Mouse (Mus musculus): Measurements from ENCODE around the gene Plod1. TPM values are rescaled to one million over a fixed set of nuclear protein-coding genes. Genes with fewer than 3 reads are reported as not detected.

The Plod1 gene
- polyA plus RNA-seq (2016; fragmentation: Nextera tagmentation; extraction: Ambion mirVana) = 20.9 and 23.0 TPM in 2 replicates

DNA sequence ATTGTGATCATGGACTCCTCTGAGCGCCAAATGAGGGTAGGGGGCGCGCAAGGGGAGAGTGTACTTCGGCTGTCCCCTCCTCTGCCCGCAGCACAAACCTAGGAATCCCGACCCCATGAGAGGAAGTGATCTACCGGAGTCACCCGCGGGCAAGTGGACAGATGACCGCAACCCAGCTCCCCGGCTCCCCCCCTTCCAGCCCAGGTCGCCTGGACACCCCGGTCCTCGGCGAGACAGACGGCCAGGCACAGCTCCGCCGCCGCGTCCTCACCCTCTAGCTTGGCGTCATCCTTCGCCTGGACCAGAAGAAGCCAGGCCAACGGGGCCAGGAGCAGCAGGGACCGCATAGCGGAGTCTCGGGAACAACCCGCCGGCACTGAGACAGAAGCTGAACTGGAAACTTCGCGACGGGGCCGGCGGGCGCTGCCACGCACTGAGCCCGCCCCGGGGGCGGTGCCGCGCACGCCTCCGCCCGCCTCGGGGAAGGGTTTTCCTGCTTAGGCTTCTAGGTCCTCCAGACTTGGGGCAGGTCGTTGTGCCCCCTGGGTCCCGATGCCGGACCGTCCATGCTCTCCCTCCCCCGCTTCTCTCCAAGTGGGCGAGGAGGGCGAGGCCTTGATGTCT is at the start of gene Plod1:
TSS of gene Plod1 (minus strand) at position 437 of the 624 bp plus-strand sequence.
- Histone ChIP-seq H3K4me1 (peaks cover 51% of the 10 kb centered on the region), H3K36me3 (replicated peaks) (peaks cover 2% of the 10 kb centered on the region; the same call in 1 of the 2 replicates), H3K27me3 (ENCODE audit: poor library complexity, severe bottlenecking) (peaks cover 12% of the 10 kb centered on the region), H3K27ac (peak within 1 kb of the TSS; percentile 86), H3K9me3 (no peaks in the 10 kb centered on the region), H3K4me3 (peak within 1 kb of the TSS; percentile 77)
- DNase-seq (ENCODE audit: extremely low spot score, low spot score) = peak; percentile 75
- under 1% methylated on average over 51 of the region's 51 CpGs for WGBS

- no peaks in the 10 kb centered on the region for H3K27me3 ChIP-seq (ENCODE audit: poor library complexity, severe bottlenecking)
- no peak within 1 kb of the TSS for H3K27ac ChIP-seq
- H3K36me3 ChIP-seq (replicated peaks) = no peaks in the 10 kb centered on the region
- peaks cover 6% of the 10 kb centered on the region for H3K4me1 ChIP-seq
- no peak within 1 kb of the TSS for H3K4me3 ChIP-seq
- DNase-seq (ENCODE audit: extremely low spot score, low spot score) = no peak
- H3K9me3 ChIP-seq = no peaks in the 10 kb centered on the region
- WGBS = 36% methylated on average over 20 of the region's 20 CpGs
These were observed 48.9 kb upstream of the Plod1 start, which contains the start of gene Nppb for GRCm38 (mm10) chr4:147985205-147986132. Gene Nppb, plus strand, starts transcription at chr4:147985788.

DNA sequence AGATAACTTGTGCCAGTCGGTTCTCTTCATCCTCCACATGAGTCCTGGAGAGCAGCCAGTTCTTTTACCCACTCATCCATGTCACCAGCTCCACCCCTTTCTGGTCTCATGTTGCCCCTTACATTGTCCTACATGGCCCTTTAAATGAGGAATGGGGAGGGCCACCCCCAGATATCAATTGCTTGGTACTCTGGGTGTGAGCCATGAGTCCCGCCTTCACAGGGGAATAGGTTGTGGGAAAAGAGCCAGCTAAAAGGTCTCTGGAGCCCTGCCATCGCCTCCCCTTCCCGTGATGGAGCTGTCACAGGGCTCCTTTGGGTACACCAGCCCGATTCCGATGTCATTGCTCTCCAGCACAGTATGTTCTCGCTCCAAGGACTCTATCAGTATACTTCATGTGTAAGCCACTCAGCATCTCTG is 42.9 kb upstream of the Plod1 start:
- no peaks in the 10 kb centered on the region for H3K27me3 ChIP-seq (ENCODE audit: poor library complexity, severe bottlenecking)
- H3K27ac ChIP-seq = no peak overlapping the region
- H3K4me3 ChIP-seq = no peak overlapping the region
- 82% methylated on average over 7 of the region's 7 CpGs for WGBS
- DNase-seq (ENCODE audit: extremely low spot score, low spot score) = no peak
- no peaks in the 10 kb centered on the region for H3K9me3 ChIP-seq
- H3K36me3 ChIP-seq (replicated peaks) = no peaks in the 10 kb centered on the region
- no peaks in the 10 kb centered on the region for H3K4me1 ChIP-seq

DNA sequence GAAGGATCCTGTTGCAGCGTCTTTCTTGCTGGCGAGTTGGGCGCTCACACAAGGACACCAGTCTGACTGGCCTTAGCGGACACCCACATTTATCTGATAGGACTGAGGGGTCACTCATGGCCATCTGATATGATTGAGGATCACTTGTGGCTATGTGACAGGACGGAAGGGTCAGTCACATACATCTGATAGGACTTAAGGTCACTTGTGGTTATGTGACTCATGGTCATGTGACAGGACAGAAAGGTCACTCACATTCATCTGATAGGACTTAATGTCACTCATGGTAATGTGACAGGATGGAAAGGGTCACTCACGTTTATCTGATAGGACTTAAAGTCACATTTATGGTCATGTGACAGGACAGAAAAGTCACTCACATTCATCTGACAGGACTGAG is 41.8 kb upstream of the Plod1 start:
- DNase-seq (ENCODE audit: extremely low spot score, low spot score) = no peak
- Histone ChIP-seq H3K27me3 (ENCODE audit: poor library complexity, severe bottlenecking) (no peaks in the 10 kb centered on the region), H3K4me1 (no peaks in the 10 kb centered on the region), H3K27ac (no peak overlapping the region), H3K9me3 (no peaks in the 10 kb centered on the region), H3K4me3 (no peak overlapping the region), H3K36me3 (replicated peaks) (no peaks in the 10 kb centered on the region)
- 91% methylated on average over 6 of the region's 6 CpGs for WGBS

DNA sequence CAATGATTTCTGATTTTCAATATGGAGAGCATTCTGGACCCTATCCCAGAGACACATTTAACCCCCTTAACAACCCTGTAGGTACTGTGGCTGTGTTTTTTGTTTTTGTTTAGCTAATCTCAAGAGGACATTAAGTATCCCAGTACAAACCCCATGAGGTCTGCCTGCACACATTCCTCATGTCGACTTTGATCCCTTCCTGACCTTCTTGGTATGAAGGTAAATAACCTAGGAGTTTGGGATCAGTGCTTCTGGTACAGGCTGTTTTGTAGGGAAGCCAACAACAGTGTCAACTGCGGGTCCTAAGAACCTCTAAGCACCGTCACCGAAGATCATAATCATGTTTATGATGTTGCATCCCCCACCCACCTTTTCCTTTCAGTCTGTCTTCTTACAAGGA is 41.2 kb upstream of the Plod1 start:
- WGBS = 84% methylated on average over 4 of the region's 4 CpGs
- no peaks in the 10 kb centered on the region for H3K4me1 ChIP-seq
- H3K9me3 ChIP-seq = no peaks in the 10 kb centered on the region
- H3K36me3 ChIP-seq (replicated peaks) = no peaks in the 10 kb centered on the region
- no peak overlapping the region for H3K4me3 ChIP-seq
- no peaks in the 10 kb centered on the region for H3K27me3 ChIP-seq (ENCODE audit: poor library complexity, severe bottlenecking)
- no peak overlapping the region for H3K27ac ChIP-seq
- DNase-seq (ENCODE audit: extremely low spot score, low spot score) = no peak

- Histone ChIP-seq H3K27ac (no peak overlapping the region), H3K27me3 (ENCODE audit: poor library complexity, severe bottlenecking) (no peaks in the 10 kb centered on the region), H3K4me3 (no peak overlapping the region), H3K36me3 (replicated peaks) (no peaks in the 10 kb centered on the region), H3K9me3 (no peaks in the 10 kb centered on the region), H3K4me1 (no peaks in the 10 kb centered on the region)
- WGBS = 82% methylated on average over 3 of the region's 3 CpGs
- no peak for DNase-seq (ENCODE audit: extremely low spot score, low spot score)
These were observed 39.7 kb upstream of the Plod1 start for GRCm38 (mm10) chr4:147976237-147976636.

DNA sequence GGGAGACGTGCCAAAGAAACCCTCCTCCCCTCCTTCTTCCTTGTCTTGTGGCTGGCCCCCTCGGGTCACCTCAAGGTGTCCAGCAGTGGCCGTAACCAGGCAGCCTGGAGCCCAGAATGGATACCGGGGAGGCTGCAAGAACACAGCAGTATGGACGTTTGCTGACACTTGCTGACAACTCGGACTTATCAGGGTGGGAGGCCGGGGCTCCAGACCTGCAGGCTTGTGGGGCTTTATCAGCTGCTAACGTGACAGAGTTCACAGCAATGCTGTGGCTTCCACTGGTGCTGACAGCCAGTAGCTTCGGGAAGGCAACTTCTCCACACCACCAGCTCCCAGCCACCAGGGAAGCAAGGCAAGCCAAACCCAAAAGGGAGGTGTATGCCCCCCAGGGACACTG is 32.8 kb upstream of the Plod1 start:
- H3K27ac ChIP-seq = no peak overlapping the region
- 67% methylated on average over 9 of the region's 9 CpGs for WGBS

GRCm38 (mm10) chr4:147968816-147969215 is 32.2 kb upstream of the Plod1 start:
- no peak for DNase-seq (ENCODE audit: extremely low spot score, low spot score)
- Histone ChIP-seq H3K27me3 (ENCODE audit: poor library complexity, severe bottlenecking) (no peaks in the 10 kb centered on the region), H3K36me3 (replicated peaks) (no peaks in the 10 kb centered on the region), H3K4me1 (no peaks in the 10 kb centered on the region; the same call in 1 of the 2 replicates), H3K9me3 (no peaks in the 10 kb centered on the region), H3K4me3 (no peak overlapping the region), H3K27ac (no peak overlapping the region)
- WGBS = 82% methylated on average over 2 of the region's 2 CpGs

More for the DNA sequence above, 32.8 kb upstream of the Plod1 start:
- H3K27me3 ChIP-seq (ENCODE audit: poor library complexity, severe bottlenecking) = no peaks in the 10 kb centered on the region
- no peaks in the 10 kb centered on the region for H3K9me3 ChIP-seq
- H3K4me1 ChIP-seq = no peaks in the 10 kb centered on the region; the same call in 1 of the 2 replicates
- H3K36me3 ChIP-seq (replicated peaks) = no peaks in the 10 kb centered on the region
- no peak for DNase-seq (ENCODE audit: extremely low spot score, low spot score)
- H3K4me3 ChIP-seq = no peak overlapping the region

DNA sequence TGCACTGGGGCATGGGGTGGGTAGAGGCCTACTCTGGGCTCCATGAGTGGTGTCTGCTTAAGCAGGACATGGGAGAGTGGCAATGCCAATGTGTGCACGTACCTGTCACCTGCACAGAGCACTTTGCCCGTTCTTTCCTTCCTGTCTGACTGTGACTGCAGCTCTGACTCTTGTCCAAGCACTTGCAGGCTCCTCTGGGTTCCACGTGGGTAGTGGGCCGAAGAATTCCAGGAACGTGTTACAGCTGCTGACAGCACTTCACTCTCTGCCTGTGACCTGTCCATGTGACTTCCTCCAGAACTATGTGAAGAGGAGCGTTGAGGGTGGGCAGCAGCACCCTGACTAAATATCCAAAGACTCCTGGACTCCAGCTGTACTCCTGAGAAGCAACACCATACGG is 29.1 kb upstream of the Plod1 start:
- no peak for DNase-seq (ENCODE audit: extremely low spot score, low spot score)
- Histone ChIP-seq H3K36me3 (replicated peaks) (no peaks in the 10 kb centered on the region), H3K4me1 (no peaks in the 10 kb centered on the region; the same call in 1 of the 2 replicates), H3K9me3 (no peaks in the 10 kb centered on the region), H3K4me3 (no peak overlapping the region), H3K27me3 (ENCODE audit: poor library complexity, severe bottlenecking) (no peaks in the 10 kb centered on the region), H3K27ac (no peak overlapping the region)
- 89% methylated on average over 7 of the region's 7 CpGs for WGBS

DNA sequence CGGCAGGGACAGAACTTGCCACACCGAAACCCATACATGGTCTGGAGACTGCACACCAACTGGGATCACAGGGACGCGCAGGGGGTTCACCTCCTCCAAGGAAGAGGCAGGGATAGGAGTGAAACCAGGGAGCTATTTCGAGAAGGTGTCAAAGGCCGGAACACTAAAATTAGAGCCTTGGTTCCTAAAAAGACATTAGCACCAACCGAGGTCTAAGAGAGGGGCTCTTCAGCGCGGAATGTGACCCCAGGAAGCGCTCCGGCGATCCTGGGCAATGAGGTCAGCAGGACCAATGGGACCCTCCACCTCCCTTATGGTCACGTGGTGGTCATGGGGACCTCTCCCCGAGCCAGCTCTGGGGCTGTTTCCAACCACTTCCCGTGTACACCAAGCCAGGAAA is 27.1 kb upstream of the Plod1 start:
- H3K36me3 ChIP-seq (replicated peaks) = no peaks in the 10 kb centered on the region
- no peak overlapping the region for H3K27ac ChIP-seq
- 0 out of 2 replicates have a peak, but pooled peaks cover 3% of the 10 kb centered on the region for H3K4me1 ChIP-seq
- no peaks in the 10 kb centered on the region for H3K9me3 ChIP-seq
- no peaks in the 10 kb centered on the region for H3K27me3 ChIP-seq (ENCODE audit: poor library complexity, severe bottlenecking)
- DNase-seq (ENCODE audit: extremely low spot score, low spot score) = no peak
- 87% methylated on average over 15 of the region's 15 CpGs for WGBS
- no peak overlapping the region for H3K4me3 ChIP-seq

DNA sequence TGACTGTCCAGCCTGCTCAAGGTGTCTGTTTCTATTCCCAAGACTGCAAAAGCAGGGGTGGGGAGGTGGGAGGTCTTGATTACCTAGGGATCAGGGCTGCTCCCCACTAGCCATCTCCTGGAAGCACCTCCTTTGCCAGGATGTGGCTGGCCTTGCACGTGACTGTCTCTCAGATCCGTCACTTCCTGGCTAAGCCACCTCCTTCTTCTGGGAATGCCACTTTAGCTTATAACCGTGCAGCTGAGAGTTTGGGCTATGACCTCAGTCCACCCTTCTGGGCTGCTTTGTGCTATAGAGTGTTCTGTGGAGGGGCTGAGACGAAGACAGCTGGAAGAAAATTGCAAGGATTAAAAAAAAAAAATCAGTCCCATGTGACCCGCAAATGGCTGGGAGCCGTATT is 26.2 kb upstream of the Plod1 start:
- Histone ChIP-seq H3K27ac (no peak overlapping the region), H3K4me1 (0 out of 2 replicates have a peak, but pooled peaks cover 3% of the 10 kb centered on the region), H3K27me3 (ENCODE audit: poor library complexity, severe bottlenecking) (no peaks in the 10 kb centered on the region), H3K4me3 (no peak overlapping the region), H3K9me3 (no peaks in the 10 kb centered on the region), H3K36me3 (replicated peaks) (no peaks in the 10 kb centered on the region)
- 65% methylated on average over 6 of the region's 6 CpGs for WGBS
- no peak for DNase-seq (ENCODE audit: extremely low spot score, low spot score)

DNA sequence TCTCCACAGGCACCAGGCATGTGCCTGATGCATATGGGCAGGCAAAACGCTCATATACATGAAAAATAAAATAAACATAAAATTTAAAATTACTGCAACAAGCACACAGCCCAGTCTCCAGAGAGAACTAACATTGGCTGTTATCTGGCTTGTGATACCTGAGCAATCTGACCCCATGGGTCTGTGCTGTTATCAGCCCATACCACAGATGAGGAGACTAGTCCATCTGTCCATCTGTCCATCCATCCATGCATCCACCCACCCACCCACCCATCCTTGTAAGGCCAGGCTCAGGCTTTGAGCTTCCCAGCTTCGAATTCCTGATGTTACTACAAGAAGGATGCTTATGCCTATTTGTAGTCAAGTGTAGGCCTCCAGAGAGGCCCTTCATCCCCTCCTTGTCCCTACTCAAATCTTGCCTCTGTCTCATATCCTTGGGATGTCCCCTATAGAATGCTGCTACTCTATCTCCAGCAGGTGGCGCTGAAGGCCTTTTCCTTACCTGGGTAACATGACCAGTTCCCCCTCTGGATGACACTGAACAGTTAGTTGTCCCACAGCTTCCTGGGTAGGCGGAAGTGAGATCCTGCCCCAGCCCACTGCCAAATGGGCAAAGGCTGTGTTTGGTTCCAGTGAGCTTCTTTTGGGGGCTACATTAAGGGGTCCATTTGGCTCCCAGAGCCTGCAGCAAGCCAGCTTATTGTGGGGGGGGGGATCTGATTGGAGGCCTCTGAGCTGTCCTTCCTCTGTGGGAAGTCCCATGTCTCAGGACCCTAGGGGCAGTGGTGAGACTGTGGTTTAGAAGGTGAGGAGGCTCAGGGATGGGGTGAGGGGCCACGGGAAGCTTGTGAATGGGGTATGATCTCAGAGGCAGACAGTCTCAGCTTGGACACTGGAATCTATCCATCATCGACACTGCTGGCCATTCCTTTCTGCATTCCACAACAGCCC is 23.6 kb upstream of the Plod1 start:
- Histone ChIP-seq H3K27me3 (ENCODE audit: poor library complexity, severe bottlenecking) (no peaks in the 10 kb centered on the region), H3K9me3 (no peaks in the 10 kb centered on the region), H3K27ac (no peak overlapping the region), H3K36me3 (replicated peaks) (no peaks in the 10 kb centered on the region), H3K4me3 (no peak overlapping the region), H3K4me1 (0 out of 2 replicates have a peak, but pooled peaks cover 3% of the 10 kb centered on the region)
- peak; percentile 60 for DNase-seq (ENCODE audit: extremely low spot score, low spot score)
- WGBS = 46% methylated on average over 6 of the region's 6 CpGs

Data from forebrain, embryonic 10.5 days (tissue).